Mouse (Mus musculus) embryo, embryonic 10 days (tissue): ENCODE data around the gene Nadk.
"Not testable (repeated sequence)": the region's sequence is repeated elsewhere in the genome, so short reads cannot be mapped to it uniquely, and the experiment has no call there.

Experiments used
- DNase-seq: peaks from one replicate; pipeline ENCODE4 v3.0.0-alpha.2; 2015; ENCODE audit warnings: low spot score

Gene Nadk

GRCm38 (mm10) chr4:155570315-155570714, 8.1 kb downstream of the Nadk start:
- DNase-seq: not testable (repeated sequence)

- DNase-seq: no peak
These were observed 9.3 kb downstream of the Nadk start for GRCm38 (mm10) chr4:155571442-155571841.

GRCm38 (mm10) chr4:155573155-155573554, 11.0 kb downstream of the Nadk start:
- DNase-seq: no peak

- DNase-seq: no peak
These were observed 11.7 kb downstream of the Nadk start for GRCm38 (mm10) chr4:155573876-155574275.

GRCm38 (mm10) chr4:155574931-155575330, 12.8 kb downstream of the Nadk start:
- DNase-seq: no peak

GRCm38 (mm10) chr4:155575521-155575920, 13.3 kb downstream of the Nadk start:
- no peak for DNase-seq

GRCm38 (mm10) chr4:155577132-155577531, 15.0 kb downstream of the Nadk start:
- DNase-seq: no peak

- no peak for DNase-seq
These were observed 15.6 kb downstream of the Nadk start for GRCm38 (mm10) chr4:155577741-155578140.

- no peak for DNase-seq
These were observed 16.4 kb downstream of the Nadk start for GRCm38 (mm10) chr4:155578336-155579125.

GRCm38 (mm10) chr4:155580420-155580819, 18.2 kb downstream of the Nadk start:
- DNase-seq: peak; percentile 65

GRCm38 (mm10) chr4:155582279-155582905, 20.2 kb downstream of the Nadk start:
- no peak for DNase-seq

GRCm38 (mm10) chr4:155589356-155589755, 27.2 kb downstream of the Nadk start:
- DNase-seq: no peak

GRCm38 (mm10) chr4:155591012-155591719, 29.0 kb downstream of the Nadk start:
- no peak for DNase-seq

- no peak for DNase-seq
These were observed 31.6 kb downstream of the Nadk start for GRCm38 (mm10) chr4:155593780-155594179.

- DNase-seq: no peak
These were observed 33.6 kb downstream of the Nadk start for GRCm38 (mm10) chr4:155595777-155596176.

- no peak for DNase-seq
These were observed 34.4 kb downstream of the Nadk start for GRCm38 (mm10) chr4:155596606-155597005.

- no peak for DNase-seq
These were observed 36.4 kb downstream of the Nadk start for GRCm38 (mm10) chr4:155598536-155598935.

GRCm38 (mm10) chr4:155599901-155600825, 38.0 kb downstream of the Nadk start:
- DNase-seq: no peak

- peak; percentile 95 for DNase-seq
These were observed 39.2 kb downstream of the Nadk start, which contains the start of gene Slc35e2 for GRCm38 (mm10) chr4:155601091-155601996. Gene Slc35e2, plus strand, starts transcription at chr4:155601416.

GRCm38 (mm10) chr4:155601997-155602456, 39.8 kb downstream of the Nadk start:
- no peak for DNase-seq
